Mouse (Mus musculus) kidney, postnatal 10 days (tissue): Measurements from ENCODE around the gene Edc3.
"Not testable (repeated sequence)": the region's sequence is repeated elsewhere in the genome, so short reads cannot be mapped to it uniquely, and the experiment has no call there.

Experiments used
- DNase-seq: peaks from one replicate; pipeline ENCODE4 v3.0.0; 2021; ENCODE audit warnings: mixed read lengths

The Edc3 gene

DNA sequence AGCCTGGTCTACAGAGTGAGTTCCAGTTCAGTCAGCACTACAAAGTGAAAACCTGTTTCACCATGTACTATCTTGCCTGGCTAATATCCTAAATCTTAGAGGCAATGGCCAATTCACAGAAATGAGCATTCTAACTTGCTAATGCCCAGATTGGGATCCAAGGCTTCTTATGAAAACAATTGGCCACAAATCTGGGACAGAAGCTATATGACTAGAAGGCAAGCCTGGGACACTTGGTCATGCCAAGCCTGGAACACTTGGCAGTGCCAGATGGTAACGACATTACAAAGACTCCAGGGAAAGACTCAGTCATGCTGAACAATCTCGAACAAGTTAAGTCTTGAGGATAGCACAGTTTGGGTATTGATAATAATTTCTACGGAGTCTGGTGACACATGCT lies 1.8 kb upstream of the Edc3 start:
- no peak for DNase-seq

DNA sequence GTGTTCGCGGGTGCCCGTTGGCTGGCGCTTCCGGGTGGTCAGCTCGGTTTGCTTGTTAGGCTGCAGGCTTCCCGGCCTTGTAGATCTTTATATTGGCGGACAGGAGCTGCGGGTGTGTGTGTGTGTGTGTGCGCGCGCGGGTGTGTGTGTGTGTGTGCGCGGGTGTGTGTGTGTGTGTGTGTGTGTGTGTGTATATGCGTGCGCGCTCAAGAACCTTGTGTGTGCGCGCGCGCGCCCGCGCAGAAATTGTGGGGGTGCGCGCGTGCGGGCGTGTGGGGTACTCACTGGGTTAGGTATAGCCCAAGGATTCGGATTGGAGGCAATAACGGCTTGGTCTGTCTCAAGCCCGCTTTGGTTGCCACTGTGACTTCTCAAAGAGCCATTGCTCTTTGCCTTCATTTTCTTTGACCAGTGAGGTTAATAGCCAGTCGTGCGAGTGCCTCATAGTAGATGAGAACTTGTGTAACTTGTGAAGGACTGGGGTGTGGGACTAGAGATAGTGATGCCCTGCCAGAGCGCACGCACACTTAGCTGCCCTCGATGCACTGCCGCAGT lies 457 bp downstream of the Edc3 start:
- peak; percentile 63 for DNase-seq

DNA sequence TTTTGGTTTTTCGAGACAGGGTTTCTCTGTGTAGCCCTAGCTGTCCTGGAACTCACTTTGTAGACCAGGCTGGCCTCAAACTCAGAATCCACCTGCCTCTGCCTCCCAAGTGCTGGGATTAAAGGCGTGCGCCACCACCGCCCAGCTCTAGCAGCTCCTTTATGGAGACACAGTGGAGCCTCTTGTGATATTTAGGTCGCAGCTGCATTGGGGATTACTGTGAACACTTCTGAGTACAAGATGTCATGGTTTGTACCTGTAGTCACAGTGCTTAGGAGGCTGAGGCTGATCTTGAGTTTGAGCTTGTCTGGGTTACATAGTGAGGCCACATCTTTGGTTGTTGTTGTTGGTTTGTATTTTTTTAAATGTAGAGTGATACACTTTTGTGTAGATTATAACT lies 1.9 kb downstream of the Edc3 start:
- DNase-seq: not testable (repeated sequence)

DNA sequence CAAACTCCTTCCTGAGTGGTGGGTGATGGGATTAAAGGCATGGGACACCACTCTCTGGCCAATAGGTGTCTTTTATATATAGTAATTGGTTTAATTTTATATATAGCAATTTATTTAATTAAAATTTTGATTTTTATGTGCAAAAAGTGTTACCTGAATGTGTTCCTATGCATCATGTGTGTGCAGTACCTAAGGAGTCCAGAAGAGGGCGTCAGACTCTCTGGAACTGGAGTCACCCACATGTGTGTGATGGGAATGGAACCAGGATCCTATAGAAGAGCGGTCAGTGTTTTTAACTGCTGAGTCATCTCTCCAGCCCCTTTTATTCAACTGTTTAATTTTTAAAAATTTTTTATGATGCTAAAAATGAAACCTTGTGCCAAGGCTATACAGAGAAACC lies 3.9 kb downstream of the Edc3 start:
- DNase-seq: no peak

DNA sequence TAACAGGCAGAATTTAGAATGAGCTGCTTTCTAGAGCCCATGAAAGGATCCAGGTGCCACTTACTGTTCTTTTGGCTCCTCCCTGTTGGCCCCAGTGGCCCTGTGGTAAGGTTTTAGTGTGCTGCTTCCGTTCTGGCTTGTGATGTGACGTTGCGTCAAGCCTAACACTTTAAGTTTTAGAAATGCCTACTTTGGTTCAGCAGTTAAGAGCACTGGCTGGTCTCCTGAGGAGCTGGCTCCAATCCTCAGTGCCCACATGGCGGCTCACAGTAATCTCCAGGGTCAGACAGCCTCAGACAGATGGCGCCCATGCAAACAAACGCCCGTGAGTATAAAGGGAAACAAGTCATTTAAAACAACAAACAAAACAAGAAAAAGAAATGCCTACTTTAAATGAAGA lies 10.1 kb downstream of the Edc3 start:
- DNase-seq: no peak

DNA sequence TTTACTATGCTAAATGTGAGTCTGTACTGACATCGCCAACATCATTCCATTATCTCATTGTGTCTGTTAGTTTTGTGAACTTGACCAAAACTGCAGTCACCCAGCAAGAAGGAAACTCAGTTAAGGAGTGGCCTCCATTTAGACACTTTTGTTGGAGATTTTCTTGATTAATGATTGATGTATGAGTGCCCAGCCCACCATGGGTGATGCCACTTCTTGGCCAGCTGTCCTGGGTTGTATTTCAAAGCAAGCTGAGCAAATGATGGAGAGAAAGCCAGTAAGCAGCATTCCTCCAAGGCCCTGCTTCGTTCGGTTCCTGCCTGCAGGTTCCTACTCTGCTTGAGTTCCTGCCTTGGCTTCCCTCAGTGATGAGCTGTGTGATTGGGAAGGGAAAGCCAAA lies 12.4 kb downstream of the Edc3 start:
- no peak for DNase-seq

DNA sequence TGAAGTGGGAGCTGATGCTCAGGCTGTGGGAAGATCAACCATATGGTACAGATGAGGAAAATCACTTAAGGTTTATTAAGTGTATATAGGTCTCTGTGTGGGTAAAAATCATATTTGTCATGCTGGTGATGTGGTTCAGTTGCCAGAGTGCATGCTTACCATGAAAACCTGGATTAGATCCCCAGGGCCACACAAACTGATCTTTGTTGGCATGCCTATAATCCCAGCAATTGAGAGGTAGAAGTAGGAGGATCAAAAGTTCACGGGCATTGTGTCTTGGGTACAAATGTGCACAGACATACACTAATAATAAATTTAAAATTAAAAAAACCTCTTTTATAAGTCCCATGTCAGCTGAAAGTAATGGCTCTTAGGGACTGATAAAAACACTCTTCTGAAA lies 14.0 kb downstream of the Edc3 start:
- DNase-seq: no peak

DNA sequence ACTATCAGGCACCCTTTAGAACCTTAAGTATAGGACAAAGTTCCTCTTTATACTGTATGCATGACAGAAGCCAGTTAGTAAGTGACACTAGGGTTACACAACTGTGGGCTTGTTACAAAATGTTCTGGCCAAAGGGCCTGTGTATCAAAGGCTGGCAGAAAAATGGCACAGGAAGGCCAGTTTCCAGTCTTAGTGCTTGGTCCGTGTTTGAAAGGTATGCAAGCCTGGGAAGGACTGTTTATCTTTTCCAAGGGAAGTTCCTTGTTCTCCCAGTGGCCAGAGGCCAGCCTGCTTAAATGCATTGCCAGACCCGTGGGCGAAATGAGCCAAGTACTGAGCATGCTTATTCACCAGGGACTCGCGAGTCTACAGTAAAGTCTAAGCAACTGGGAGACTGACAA lies 15.0 kb downstream of the Edc3 start:
- DNase-seq: peak; percentile 34

DNA sequence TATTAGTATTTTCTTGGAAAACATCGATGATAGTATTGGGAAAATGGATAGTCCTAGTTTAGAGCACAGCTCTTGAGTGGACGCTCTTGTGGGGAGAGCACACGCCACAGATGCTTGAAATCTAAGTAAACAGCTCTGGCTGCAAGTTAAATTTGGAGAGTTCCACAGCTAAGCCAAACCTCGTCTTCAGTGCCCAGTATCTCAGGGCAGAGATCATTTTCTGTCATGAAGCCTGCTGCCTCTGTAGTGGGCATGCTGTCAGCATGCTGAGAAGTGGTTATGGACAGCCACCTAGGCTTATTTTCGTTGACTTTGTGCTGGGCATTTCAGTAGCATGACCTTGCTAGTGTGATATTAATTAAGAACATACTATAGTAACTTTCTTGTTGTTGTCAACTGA lies 15.5 kb downstream of the Edc3 start:
- no peak for DNase-seq

DNA sequence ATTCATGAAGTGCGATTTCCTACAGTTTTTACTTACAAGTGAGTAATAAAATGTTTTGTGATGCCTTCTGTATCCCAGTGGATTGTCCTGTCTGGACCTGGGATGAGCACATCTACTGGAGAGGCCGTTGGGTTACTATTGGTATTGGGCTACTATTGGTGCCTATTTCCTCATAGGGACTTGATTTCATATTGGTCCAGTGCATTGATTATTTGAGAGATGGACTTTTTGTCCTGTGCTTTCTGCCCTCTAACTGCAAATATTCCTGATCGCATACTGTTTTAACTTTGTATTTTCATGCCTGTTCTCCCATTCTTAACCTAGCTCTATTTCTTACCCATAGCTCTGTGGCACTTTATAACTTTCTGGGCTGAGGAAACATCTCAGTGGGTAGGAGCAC lies 16.4 kb downstream of the Edc3 start:
- DNase-seq: no peak

DNA sequence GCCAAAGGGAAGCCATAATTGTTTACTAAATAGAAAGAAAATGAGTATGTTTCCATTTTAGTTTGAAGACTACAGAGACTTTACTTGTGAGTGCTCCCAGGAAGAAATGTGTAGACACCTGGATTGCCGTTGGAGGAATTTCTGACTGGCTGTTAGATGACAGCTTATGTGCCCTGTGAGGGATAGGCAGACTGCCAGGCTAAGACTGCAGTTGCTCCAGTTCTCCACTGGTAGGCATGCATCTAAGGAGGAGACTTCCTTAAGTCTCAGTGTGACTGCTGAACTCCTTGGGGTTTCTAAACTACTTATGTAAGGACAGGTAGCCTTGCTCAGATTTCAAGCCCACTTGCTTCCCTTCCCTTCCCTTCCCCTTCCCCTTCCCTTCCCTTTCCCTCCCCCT lies 20.0 kb downstream of the Edc3 start:
- no peak for DNase-seq

DNA sequence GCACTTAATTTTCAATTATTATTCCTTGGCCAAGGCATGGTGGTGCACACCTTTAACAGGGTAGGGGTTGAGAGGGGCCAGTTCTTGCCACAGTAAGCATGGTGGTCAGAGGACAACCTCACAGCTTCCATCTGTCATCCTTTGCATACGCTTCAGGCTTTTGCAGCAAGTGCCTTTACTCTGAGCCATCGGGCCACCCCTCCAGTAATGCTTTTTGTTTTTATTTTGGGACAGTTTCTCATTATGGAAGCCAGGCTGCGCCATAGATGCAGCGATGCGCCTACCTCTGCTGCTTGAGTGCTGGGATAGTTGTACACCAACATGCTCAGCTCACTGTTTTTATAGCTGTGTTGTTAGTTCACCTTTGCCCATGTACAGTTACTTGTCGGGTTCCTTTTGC lies 25.3 kb downstream of the Edc3 start:
- no peak for DNase-seq

DNA sequence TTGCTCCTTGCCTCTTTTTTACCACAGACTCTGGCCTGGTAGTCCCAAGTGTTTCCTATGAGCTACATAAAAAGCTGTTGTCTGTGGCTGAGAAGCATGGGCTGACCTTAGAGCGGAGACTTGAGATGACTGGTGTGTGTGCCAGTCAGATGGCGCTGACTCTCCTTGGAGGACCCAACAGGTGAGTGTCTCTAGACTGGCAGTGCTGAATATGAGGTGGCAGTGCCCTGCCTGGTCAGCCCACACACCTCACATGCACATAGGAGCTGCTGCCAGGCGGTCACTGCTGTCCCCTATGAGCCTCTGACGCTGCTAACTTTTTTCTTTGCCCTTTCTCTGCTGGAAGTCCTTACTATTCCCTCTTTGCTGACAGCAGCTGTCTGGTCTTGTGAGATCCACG lies 31.5 kb downstream of the Edc3 start:
- no peak for DNase-seq

DNA sequence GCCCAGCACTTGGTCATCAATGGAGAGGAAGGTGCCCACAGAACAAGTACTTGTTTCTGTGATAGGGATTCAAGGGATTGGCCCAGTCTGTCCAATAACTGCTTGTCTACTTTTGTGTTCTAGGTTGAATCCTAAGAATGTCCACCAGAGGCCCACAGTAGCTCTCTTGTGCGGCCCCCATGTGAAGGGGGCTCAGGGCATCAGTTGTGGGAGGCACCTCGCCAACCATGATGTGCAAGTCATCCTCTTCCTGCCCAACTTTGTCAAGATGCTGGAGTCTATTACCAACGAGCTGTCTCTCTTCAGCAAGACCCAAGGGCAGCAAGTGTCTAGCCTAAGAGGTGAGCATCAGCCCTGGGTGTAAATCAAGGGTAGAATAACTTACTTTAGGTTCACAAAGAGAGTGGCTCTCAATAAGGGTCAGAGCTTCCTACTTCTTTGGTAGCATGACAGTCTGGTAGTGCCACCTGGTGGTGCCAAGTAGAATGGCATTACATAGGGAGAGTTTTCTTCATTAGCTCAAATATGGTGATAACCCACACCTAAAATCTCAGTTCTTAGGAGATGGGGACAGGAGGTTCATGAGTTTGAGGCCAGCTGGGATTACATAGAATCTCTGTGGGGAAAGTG lies 36.2 kb downstream of the Edc3 start:
- peak; percentile 59 for DNase-seq

DNA sequence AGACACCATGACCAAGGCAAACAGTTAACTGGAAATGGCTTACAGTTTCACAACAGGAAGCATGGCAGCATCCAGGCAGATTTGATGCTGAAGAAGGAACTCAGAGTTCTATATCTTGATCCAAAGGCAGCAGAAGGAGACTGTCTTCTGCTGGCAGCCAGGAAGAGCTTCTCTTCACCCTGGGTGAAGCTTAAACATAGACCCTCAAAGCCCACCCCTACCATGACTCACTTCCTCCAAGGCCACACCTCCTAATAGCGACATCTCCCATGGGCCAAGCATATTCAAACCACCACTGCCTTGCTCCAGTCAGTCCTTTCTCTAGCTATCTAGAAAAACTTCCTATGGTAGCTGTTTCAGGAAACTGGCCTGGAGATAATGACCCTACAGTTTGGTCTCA lies 38.7 kb downstream of the Edc3 start:
- DNase-seq: no peak

DNA sequence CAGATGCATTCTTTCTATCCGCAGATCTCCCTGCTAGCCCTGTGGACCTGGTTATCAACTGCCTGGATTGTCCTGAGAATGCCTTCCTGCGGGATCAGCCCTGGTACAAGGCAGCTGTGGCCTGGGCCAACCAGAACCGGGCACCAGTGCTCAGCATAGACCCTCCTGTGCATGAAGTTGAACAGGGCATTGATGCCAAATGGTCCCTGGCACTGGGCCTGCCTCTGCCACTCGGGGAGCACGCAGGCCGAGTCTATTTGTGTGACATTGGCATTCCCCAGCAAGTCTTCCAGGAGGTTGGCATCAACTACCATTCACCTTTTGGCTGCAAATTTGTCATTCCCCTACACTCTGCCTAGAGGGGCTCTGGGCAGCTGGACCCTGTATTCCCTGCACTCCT lies 39.8 kb downstream of the Edc3 start:
- no peak for DNase-seq

DNA sequence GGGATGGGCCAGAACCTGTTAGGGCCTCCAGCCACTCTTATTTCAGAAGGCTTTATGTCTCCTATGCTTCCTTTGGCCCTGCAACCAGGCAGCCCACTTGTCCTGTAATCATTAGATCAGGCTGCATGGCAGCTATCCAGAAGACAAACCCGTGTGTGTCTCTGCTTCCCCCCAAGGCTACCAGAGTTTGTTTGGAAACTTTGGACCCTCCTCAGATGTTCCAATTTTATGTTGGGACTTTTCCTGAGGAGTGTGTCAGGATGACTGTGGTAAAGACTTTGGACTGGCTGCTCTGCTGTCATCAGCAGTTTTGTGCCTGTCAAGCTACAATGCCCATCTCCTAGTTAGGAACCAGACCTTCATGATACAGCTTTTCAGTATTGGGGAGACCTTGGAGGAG lies 40.5 kb downstream of the Edc3 start:
- peak; percentile 62 for DNase-seq

DNA sequence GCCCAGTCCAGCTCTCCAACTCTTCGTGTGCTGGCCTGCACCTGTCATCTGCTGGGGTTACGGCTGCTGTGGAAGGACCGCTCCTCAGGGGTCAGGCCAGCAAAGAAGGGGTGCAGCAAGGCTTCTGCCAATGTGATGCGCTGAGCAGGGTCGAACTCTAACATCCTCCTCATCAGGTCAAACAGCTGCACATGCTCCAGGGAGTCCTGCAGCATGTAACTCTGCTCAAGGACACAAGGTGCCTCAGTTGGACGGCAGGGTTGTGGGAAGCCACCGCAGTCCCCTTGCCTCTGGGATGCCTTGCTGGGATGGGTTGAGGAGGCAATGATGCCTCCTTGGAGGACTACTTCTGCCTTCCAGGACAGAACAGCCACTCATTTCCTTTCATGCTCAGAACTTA lies 42.6 kb downstream of the Edc3 start:
- no peak for DNase-seq

DNA sequence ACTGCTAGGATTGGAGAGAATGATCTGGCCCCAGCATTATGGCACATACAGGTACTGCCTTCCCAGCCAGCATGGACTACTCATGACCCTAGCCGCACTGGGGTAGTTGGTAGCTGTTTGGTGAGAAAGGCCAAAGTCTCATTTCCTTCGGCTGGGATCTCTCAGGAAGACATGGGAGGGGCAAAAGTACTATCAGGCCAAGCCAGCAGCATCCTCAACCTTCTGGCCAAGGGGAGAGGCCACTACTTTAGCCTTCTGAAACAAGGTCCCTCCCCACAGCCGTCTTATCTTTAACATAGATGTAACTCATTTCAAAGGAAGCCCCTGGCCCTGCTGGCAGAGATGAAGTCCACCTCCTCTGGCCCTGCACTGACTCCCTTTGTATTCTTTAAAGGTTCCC lies 49.2 kb downstream of the Edc3 start:
- DNase-seq: no peak

DNA sequence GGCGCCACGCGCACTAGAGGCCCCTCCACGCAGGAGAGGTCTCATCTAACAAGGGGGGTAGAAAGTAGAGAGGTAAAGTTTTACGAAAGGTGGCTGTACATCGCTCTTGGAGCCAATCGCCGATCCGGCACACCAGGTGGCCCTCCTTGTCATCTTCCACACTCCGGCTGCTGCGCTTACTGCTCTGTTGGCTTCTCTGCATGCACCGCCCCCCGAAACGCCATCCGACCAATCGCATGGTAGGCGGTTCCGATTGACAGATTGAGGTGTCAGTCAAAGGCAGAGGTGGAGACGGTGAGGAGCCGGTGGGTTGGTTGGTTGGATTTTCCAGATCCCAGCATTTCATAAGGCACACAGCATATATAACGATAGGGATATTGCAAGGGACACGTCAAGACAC lies 50.2 kb downstream of the Edc3 start:
- DNase-seq: no peak

DNA sequence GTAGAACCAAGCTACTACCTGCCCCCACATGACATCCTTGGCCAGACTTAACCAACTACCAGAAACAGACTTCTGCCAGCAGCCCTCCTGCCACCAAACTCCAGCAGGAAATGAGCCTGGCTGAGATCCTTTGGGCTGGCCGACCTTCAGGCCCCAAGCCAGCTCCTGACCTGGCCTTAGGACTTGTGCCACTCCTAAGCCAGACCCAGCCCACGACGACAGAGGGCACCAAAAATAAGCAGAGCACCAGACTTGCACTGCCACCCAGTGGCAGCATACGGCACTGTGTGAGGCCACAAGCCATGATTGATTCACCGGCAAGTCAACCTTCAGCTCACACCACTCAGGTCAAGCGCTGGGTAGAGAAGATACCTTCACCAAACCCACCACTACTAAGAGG lies 50.9 kb downstream of the Edc3 start:
- DNase-seq: peak; percentile 82

DNA sequence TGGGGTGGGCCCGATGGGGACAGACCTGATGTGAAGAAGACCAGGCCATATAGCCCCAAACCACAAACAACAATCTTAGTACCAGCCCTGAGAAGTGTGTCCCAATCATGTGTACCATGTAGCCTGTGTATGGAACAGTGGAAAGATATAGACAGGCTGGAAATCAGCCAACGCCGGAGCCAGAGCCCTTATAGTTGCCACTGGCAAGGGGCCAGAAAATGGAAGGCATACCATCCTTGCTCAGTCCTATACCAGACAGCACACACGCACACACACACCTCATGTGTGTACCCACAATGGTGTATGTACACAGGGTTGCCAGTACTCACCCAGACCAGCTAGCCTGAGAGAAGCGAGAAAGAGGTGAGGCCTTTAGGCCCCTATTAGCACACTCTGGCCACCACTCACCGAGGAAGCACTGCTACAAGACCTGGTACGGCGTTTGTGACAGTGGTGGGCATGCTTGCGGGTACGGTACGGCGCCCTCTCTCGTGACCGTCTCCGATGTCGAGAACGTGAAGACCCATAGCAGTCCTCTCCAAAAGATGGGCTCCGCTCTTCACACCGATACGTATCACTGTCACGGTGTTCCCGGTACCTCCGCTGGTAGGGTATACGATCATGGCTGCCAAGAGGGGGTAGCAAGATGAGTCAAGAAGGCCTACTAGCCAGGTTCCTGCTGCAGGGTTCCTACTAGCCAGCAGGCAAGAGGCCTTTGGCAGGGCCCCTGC lies 52.2 kb downstream of the Edc3 start:
- no peak for DNase-seq

DNA sequence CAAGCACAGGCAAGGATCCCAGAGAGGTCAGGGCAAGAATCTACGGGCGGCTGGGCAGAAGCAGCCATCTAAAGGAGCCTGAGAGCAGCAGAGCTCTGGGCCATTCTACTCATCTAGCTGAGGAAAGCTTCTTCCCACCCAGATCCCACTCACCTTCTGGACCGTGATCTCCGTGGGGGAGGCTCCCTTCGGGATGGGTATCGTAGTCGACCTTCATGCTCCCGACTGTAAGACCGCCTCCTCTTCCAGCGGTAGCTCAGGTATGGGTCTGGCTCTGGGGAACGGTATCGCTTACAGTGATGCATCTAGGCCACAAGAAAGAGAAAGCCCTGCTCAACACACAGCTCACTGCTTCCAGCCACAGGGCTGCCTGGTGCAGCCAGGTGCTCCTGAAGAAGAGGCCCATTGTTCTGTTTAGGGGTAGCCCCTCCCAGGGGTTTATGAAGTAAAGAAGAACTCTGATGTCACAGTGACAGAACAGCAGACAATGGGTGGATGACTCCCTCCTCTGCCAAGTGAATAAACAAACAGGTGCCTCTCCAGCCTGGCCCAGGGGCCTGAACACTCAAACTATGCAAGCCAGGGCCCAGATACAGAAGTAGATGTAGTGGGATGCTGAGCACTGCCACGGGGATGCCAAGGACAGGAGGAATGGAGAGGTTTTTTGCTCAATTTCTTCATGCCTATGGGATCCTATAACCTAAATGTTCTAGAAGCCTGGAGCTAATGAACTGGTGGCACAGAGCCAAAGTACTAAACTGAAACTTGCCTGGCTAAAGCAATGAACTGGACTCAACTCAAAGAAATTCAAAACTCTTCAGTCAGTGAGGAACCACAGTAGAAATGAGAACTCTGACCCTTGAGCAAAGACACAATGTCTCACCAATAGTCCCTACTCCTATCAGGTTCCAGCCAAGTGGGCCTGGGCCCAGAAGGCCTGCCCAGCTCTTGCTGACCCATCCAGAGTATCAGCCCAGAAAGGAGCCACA lies 53.5 kb downstream of the Edc3 start:
- DNase-seq: peak; percentile 30
